Mouse (Mus musculus) ES-Bruce4 (cell line): ENCODE results near the gene Rev1. TPM values are rescaled to one million over a fixed set of nuclear protein-coding genes. Genes with fewer than 3 reads are reported as not detected.
A peak's percentile ranks its signal among the peaks of the same experiment; 100 is the strongest.

Experiments used
- H3K27ac ChIP-seq: 2 replicates; pipeline ENCODE4 v1.5.1; 2012; ENCODE audit warnings: low read length, inconsistent platforms; ENCODE audit not compliant: insufficient read depth
- H3K27me3 ChIP-seq: 2 replicates; pipeline ENCODE4 v1.6.1; 2012; ENCODE audit warnings: mild to moderate bottlenecking, low read length, inconsistent platforms; ENCODE audit not compliant: control insufficient read depth, poor library complexity, insufficient read depth, severe bottlenecking
- H3K36me3 ChIP-seq: 2 replicates; pipeline ENCODE4 v1.6.1; 2012; ENCODE audit warnings: inconsistent platforms, mild to moderate bottlenecking, low read length, moderate library complexity; ENCODE audit not compliant: control insufficient read depth, poor library complexity, insufficient read depth, severe bottlenecking
- H3K4me1 ChIP-seq: one replicate; pipeline ENCODE4 v1.8.1; 2011; ENCODE audit warnings: low read length; ENCODE audit not compliant: control insufficient read depth, insufficient read depth
- H3K4me3 ChIP-seq: 2 replicates; pipeline ENCODE4 v1.5.1; 2011; ENCODE audit warnings: low read depth, mild to moderate bottlenecking, low read length
- H3K9ac ChIP-seq: 2 replicates; pipeline ENCODE4 v1.6.1; 2012; ENCODE audit warnings: low read depth, mild to moderate bottlenecking, inconsistent platforms; ENCODE audit not compliant: poor library complexity, severe bottlenecking
- H3K9me3 ChIP-seq: replicated peaks from 2 replicates; pipeline ENCODE4 v1.6.1; 2012; ENCODE audit warnings: mild to moderate bottlenecking, low read length, inconsistent platforms; ENCODE audit not compliant: control insufficient read depth, poor library complexity, insufficient read depth, severe bottlenecking
- CTCF ChIP-seq: IDR thresholded peaks from one replicate; pipeline ENCODE4 v1.8.1; 2011; ENCODE audit warnings: low read depth, low read length
- EP300 ChIP-seq: IDR thresholded peaks from 2 replicates; pipeline ENCODE4 v1.6.1; 2011; ENCODE audit warnings: low read depth, low read length; ENCODE audit not compliant: insufficient read depth
- POLR2A ChIP-seq: IDR thresholded peaks from one replicate; pipeline ENCODE4 v1.8.1; 2011; ENCODE audit warnings: low read length; ENCODE audit not compliant: insufficient read depth
- polyA plus RNA-seq: library from polyadenylated mRNA; stranded (reverse); fragments of >200 nt; gene quantifications from 2 replicates; pipeline ENCODE4 v1.2.4, GENCODE M21; 2011; ENCODE audit warnings: low read depth; ENCODE audit not compliant: missing spikeins, insufficient read depth, insufficient read length

The Rev1 gene
- polyA plus RNA-seq, 1 experiment, result 113 TPM

DNA sequence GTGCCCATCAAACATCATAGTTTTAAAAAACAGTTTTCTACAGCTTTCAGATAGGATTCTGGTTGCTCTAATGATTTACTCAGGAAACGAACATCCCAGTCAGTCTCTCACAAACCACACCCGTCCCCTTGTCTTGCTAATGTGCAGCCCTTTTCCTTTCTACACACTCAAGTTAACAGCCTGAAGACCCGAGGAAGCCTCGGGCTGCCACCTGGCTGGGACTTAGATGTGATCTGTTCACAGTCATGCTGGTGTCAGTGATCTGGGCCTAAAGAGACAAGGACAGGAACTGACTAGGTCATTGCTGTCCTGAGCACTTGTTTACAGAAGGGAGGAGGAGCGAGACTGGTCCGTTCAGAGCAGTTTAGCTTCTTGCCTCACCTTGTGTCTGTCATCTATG lies 71.2 kb downstream of the Rev1 start:
- peak; percentile 94 for TF ChIP-seq EP300
- no peak for TF ChIP-seq CTCF
- no peak for TF ChIP-seq POLR2A
- Histone ChIP-seq H3K27me3 (no peaks in the 10 kb centered on the region), H3K36me3 (peaks cover 68% of the 10 kb centered on the region), H3K9ac (no peak overlapping the region), H3K4me1 (peaks cover 2% of the 10 kb centered on the region), H3K9me3 (no peaks in the 10 kb centered on the region), H3K27ac (no peak overlapping the region), H3K4me3 (no peak overlapping the region)

DNA sequence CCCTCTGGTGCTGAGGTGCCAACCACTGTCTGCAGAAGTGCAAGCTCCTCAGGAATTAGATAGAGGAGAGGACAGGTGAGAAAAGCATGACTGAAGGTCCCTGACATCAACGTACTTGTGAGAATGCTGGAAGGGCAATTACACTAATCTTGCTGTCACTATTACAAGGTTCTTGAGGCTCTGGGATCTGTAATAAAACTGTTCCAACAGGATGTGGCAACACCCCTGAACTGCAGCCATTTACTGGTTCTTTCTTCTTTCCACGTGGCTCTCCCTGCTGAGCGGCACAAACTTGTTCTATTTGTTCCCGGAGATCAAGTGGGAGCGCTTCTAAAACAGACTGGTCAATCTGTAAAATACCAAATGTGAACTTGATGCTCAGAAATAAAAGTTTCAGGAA lies 74.4 kb downstream of the Rev1 start:
- no peaks in the 10 kb centered on the region for H3K9me3 ChIP-seq
- TF ChIP-seq CTCF (no peak), EP300 (no peak), POLR2A (no peak)
- peaks cover 83% of the 10 kb centered on the region for H3K36me3 ChIP-seq
- H3K4me1 ChIP-seq, result peaks cover 2% of the 10 kb centered on the region
- H3K27me3 ChIP-seq, result no peaks in the 10 kb centered on the region
- no peak overlapping the region for H3K27ac ChIP-seq
- H3K9ac ChIP-seq, result no peak overlapping the region
- H3K4me3 ChIP-seq, result no peak overlapping the region

DNA sequence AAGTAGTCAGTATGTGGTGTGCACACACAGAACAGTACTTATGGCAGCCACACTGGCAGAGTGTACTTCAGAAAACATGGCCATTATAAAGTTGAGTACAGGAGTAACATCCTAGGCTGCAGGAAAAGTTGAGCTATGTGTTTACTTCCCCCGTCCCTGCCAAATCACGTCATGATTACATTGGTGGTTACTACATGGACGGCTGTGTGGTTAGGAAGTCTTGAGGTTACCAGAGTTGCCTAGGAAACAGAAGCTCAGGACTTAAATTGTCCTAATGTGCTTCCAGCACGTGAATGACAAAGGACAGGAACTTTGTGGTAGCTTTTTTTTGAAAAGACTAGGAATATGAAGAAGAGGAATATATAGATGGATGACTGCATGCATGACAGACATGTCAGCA lies 80.0 kb downstream of the Rev1 start:
- no peak for TF ChIP-seq EP300
- TF ChIP-seq POLR2A, result no peak
- TF ChIP-seq CTCF, result no peak
- Histone ChIP-seq H3K9ac (no peak overlapping the region), H3K4me3 (no peak overlapping the region), H3K4me1 (no peaks in the 10 kb centered on the region), H3K27me3 (no peaks in the 10 kb centered on the region), H3K36me3 (peaks cover 90% of the 10 kb centered on the region), H3K9me3 (no peaks in the 10 kb centered on the region), H3K27ac (no peak overlapping the region)

DNA sequence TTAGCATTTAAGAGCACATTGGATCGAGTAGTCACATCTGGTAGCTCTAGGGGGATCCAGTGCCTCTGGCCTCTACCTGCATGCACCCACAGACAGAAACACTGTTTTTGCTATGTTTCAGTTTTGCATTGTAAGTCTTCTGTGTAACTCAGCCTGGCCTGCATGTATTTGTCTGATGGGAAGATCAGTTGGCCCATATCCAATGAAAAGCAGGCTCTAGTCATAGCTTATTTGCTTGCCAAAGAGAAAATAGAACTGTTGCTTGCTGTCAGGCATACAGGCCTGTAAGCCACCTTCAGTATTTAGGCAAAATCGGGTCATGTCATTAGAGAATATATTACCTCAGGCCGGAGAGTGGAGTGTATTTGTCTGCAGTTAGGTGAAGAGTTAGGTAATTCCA lies 81.5 kb downstream of the Rev1 start:
- peaks cover 81% of the 10 kb centered on the region for H3K36me3 ChIP-seq
- no peaks in the 10 kb centered on the region for H3K9me3 ChIP-seq
- no peaks in the 10 kb centered on the region for H3K4me1 ChIP-seq
- no peak overlapping the region for H3K27ac ChIP-seq
- H3K27me3 ChIP-seq, result no peaks in the 10 kb centered on the region
- H3K4me3 ChIP-seq, result no peak overlapping the region
- H3K9ac ChIP-seq, result no peak overlapping the region
- no peak for TF ChIP-seq EP300
- TF ChIP-seq CTCF, result no peak
- TF ChIP-seq POLR2A, result no peak

DNA sequence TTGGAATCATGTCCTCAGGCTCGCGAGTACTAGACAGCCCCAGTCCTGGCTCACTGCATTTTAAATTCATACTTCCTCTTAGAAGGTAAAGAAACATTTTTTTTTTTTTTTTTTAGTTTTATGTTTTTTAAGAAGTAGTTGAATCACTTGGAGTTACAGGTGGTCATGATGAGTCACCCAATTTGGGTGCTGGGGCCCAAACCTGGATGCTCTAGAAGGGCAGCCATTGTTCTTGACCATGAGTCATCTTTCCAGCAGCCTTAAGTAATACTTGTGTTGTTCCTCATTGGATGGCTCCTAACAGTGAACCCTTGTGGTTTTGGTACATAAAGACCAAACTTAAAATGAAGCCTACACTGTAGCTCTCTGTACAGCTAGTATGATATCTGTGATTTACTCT lies 90.7 kb downstream of the Rev1 start:
- Histone ChIP-seq H3K9ac (no peak overlapping the region), H3K36me3 (peaks cover 42% of the 10 kb centered on the region), H3K4me3 (no peak overlapping the region), H3K9me3 (no peaks in the 10 kb centered on the region), H3K27me3 (no peaks in the 10 kb centered on the region), H3K4me1 (no peaks in the 10 kb centered on the region), H3K27ac (no peak overlapping the region)
- TF ChIP-seq EP300 (no peak), POLR2A (no peak), CTCF (no peak)

- Histone ChIP-seq H3K4me1 (no peaks in the 10 kb centered on the region), H3K9ac (no peak overlapping the region), H3K27ac (no peak overlapping the region), H3K9me3 (no peaks in the 10 kb centered on the region), H3K4me3 (no peak overlapping the region), H3K36me3 (peaks cover 52% of the 10 kb centered on the region), H3K27me3 (no peaks in the 10 kb centered on the region)
- TF ChIP-seq POLR2A, result no peak
- no peak for TF ChIP-seq CTCF
- TF ChIP-seq EP300, result no peak
Observed at GRCm38 (mm10) chr1:38037375-38037774, 92.2 kb downstream of the Rev1 start.
